Mouse (Mus musculus) intestine, embryonic 16.5 days (tissue): ENCODE results near the gene Pced1b. TPM values are rescaled to one million over a fixed set of nuclear protein-coding genes. Genes with fewer than 3 reads are reported as not detected.

ENCODE experiments used
- ATAC-seq: fragments of 200-750 bp; cut with Nextera tagmentation; 2 replicates; pipeline ENCODE4 v1.8.0; 2017; ENCODE audit warnings: moderate TSS enrichment, moderate library complexity
- H3K27ac ChIP-seq: fragments of 300-500 bp; sonication (generic); 2 replicates; pipeline ENCODE4 v1.5.1; 2014; ENCODE audit warnings: mild to moderate bottlenecking, low read length
- H3K27me3 ChIP-seq: fragments of 300-500 bp; sonication (generic); replicated peaks from 2 replicates; pipeline ENCODE4 v1.6.1; 2014; ENCODE audit warnings: low read length, control low read depth, mixed read lengths; ENCODE audit not compliant: control insufficient read depth, insufficient read depth
- H3K36me3 ChIP-seq: fragments of 300-500 bp; sonication (generic); 2 replicates; pipeline ENCODE4 v1.6.1; 2014; ENCODE audit warnings: low read length, control low read depth; ENCODE audit not compliant: control insufficient read depth, insufficient read depth
- H3K4me1 ChIP-seq: fragments of 300-500 bp; sonication (generic); 2 replicates; pipeline ENCODE4 v1.6.1; 2014; ENCODE audit warnings: low read length, control low read depth, mixed read lengths; ENCODE audit not compliant: control insufficient read depth, insufficient read depth
- H3K4me2 ChIP-seq: fragments of 300-500 bp; sonication (generic); 2 replicates; pipeline ENCODE4 v1.6.1; 2014; ENCODE audit warnings: low read depth, low read length, control low read depth
- H3K4me3 ChIP-seq: fragments of 300-500 bp; sonication (generic); 2 replicates; pipeline ENCODE4 v1.5.1; 2014; ENCODE audit warnings: mild to moderate bottlenecking, low read length
- H3K9ac ChIP-seq: fragments of 300-500 bp; sonication (generic); 2 replicates; pipeline ENCODE4 v1.6.1; 2014; ENCODE audit warnings: low read depth, low read length
- H3K9me3 ChIP-seq: fragments of 300-500 bp; sonication (generic); 2 replicates; pipeline ENCODE4 v1.6.1; 2016; ENCODE audit warnings: low read length, control low read depth; ENCODE audit not compliant: control insufficient read depth
- WGBS: fragments of 180-500 bp; shearing (Covaris S2); extraction: QIAGEN DNeasy Blood & Tissue Kit; methylation state at CpG from one replicate; pipeline ENCODE4 v1.1.7; 2014; 5-methylcytosine and 5-hydroxymethylcytosine counted together
- polyA plus RNA-seq: library from polyadenylated mRNA; unstranded; fragments of >200 nt; fragmentation: Nextera tagmentation; extraction: Ambion mirVana; gene quantifications from 2 replicates; pipeline ENCODE4 v1.2.1, GENCODE M21; 2015

The Pced1b gene
- polyA plus RNA-seq, 1 experiment from 2014 or later = 3.6 TPM

DNA sequence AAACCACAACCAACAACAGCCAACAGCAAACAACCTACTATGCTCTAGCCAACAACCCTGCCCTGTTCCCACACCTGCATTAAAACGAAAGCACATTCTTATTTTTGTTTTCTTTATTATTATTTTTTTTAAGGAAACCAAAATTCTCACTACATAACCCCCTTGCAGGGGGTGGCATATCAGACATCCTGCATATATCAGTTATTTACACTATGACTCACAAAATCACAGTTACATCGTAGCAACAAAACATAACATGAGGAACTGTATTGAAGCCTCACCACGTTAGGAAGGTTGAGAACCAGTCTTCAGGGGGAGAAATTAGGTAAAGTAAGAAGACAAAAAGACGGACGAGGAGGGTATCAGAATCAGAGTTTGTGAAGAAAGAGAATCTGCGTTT, 159.2 kb downstream of the Pced1b start:
- Histone ChIP-seq H3K4me2 (no peak overlapping the region), H3K27ac (no peak overlapping the region), H3K4me3 (no peak overlapping the region), H3K27me3 (no peaks in the 10 kb centered on the region), H3K4me1 (no peaks in the 10 kb centered on the region), H3K9me3 (no peaks in the 10 kb centered on the region), H3K9ac (no peak overlapping the region), H3K36me3 (no peaks in the 10 kb centered on the region)
- no peak for ATAC-seq
- WGBS = 88% methylated on average over 6 of the region's 6 CpGs

GRCm38 (mm10) chr15:97407496-97408454, 160.9 kb downstream of the Pced1b start:
- H3K36me3 ChIP-seq = no peaks in the 10 kb centered on the region
- no peak for ATAC-seq
- 56% methylated on average over 17 of the region's 17 CpGs for WGBS
- H3K4me1 ChIP-seq = no peaks in the 10 kb centered on the region
- no peaks in the 10 kb centered on the region for H3K27me3 ChIP-seq
- no peaks in the 10 kb centered on the region for H3K9me3 ChIP-seq
- no peak overlapping the region for H3K27ac ChIP-seq
- H3K4me3 ChIP-seq = no peak overlapping the region
- 0 out of 2 replicates have a peak overlapping the region, but pooled peaks have one; percentile 0 for H3K4me2 ChIP-seq
- H3K9ac ChIP-seq = no peak overlapping the region

GRCm38 (mm10) chr15:97411136-97411535, 164.2 kb downstream of the Pced1b start:
- Histone ChIP-seq H3K27me3 (no peaks in the 10 kb centered on the region), H3K4me3 (no peak overlapping the region), H3K4me1 (0 out of 2 replicates have a peak, but pooled peaks cover 2% of the 10 kb centered on the region), H3K27ac (no peak overlapping the region), H3K9ac (no peak overlapping the region), H3K9me3 (no peaks in the 10 kb centered on the region), H3K36me3 (no peaks in the 10 kb centered on the region), H3K4me2 (no peak overlapping the region)
- 91% methylated on average over 2 of the region's 2 CpGs for whole genome bisulfite sequencing
- no peak for ATAC-seq

DNA sequence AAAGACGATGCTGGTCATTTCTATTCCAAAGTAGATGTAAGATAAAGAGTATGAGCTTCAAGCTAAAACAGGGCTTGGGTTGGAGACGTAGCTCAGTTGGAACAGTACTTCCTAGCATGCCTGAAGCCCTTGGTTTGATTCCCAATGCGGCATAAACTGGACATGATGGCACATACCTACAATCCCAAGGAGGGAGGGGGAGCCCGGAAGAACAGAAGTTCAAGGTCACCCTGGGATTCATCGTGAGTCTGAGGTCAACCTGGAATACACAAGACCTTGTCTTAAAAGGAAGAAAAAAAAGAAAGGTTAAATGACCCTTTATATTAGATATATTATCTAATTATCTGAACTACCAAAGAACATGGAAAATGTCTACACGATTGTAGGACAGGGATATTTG, 164.8 kb downstream of the Pced1b start:
- 93% methylated on average over 6 of the region's 6 CpGs for WGBS
- Histone ChIP-seq H3K4me2 (no peak overlapping the region), H3K9me3 (no peaks in the 10 kb centered on the region), H3K27me3 (no peaks in the 10 kb centered on the region), H3K27ac (no peak overlapping the region), H3K36me3 (no peaks in the 10 kb centered on the region), H3K4me3 (no peak overlapping the region), H3K9ac (no peak overlapping the region), H3K4me1 (0 out of 2 replicates have a peak, but pooled peaks cover 2% of the 10 kb centered on the region)
- ATAC-seq = no peak

- ATAC-seq = no peak
- H3K27me3 ChIP-seq = no peaks in the 10 kb centered on the region
- H3K27ac ChIP-seq = no peak overlapping the region
- H3K36me3 ChIP-seq = no peaks in the 10 kb centered on the region
- 0 out of 2 replicates have a peak, but pooled peaks cover 2% of the 10 kb centered on the region for H3K4me1 ChIP-seq
- no peak overlapping the region for H3K4me3 ChIP-seq
- no peak overlapping the region for H3K4me2 ChIP-seq
- H3K9me3 ChIP-seq = no peaks in the 10 kb centered on the region
- no peak overlapping the region for H3K9ac ChIP-seq
- 81% methylated on average over 8 of the region's 8 CpGs for WGBS
Measured at GRCm38 (mm10) chr15:97412308-97412707, 165.4 kb downstream of the Pced1b start.

DNA sequence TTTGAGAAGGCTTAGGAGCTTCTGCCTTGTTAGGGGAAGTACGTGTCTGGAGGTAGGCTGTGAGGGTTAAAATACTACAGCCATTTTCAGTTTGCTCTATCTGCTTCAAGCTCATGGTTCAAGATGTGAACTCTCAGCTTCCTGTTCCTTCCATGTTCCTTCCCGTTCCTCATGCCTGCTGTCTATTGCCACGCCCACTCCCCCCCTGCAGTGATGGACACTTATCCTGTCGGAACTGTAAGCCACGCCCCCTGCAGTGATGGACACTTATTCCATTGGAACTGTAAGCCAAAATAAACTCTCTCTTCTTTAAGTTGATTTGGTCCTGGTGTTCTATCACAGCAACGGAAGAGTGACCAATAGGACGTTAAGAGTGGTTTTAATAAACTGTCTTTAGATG, 166.0 kb downstream of the Pced1b start:
- no peak for ATAC-seq
- no peaks in the 10 kb centered on the region for H3K36me3 ChIP-seq
- H3K4me3 ChIP-seq = no peak overlapping the region
- no peak overlapping the region for H3K4me2 ChIP-seq
- no peaks in the 10 kb centered on the region for H3K27me3 ChIP-seq
- no peak overlapping the region for H3K9ac ChIP-seq
- WGBS = 87% methylated on average over 7 of the region's 7 CpGs
- no peak overlapping the region for H3K27ac ChIP-seq
- 0 out of 2 replicates have a peak, but pooled peaks cover 2% of the 10 kb centered on the region for H3K4me1 ChIP-seq
- H3K9me3 ChIP-seq = no peaks in the 10 kb centered on the region

DNA sequence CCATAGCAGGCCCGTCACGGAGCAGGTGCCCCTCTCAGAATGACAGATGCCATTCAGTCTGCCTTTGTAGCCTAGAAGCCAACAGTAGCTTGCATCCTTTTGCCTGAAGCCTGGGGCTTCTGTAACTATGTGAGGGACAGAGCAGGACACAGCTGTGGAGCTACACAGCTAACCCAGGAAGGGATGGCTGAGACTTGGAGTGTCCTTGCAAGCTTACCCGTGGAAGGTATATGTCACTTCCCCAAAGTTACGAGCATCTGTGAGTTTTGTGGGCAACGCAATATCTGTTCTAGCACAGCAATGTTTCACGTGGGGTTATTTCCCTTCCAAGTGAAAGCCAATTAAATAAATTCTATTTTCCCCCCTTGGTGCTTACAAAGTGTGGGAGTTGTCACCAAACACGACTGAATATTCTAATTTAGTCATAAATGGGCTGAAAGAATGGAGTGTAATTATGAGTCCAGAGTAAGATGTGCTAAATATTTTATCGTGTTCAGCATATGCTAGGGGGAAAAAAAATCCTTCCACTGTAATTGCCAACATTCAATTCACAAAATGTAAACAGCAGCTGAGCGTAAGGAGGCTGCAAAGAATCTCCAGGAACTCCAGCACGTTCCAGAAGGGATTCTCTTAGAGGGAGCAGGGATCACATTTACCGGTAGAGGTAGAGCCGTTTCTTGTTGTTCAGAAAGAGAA, 168.0 kb downstream of the Pced1b start:
- H3K4me3 ChIP-seq = no peak overlapping the region
- no peak overlapping the region for H3K4me2 ChIP-seq
- H3K9me3 ChIP-seq = no peaks in the 10 kb centered on the region
- WGBS = 61% methylated on average over 12 of the region's 12 CpGs
- 0 out of 2 replicates have a peak overlapping the region, but pooled peaks have one; percentile 23 for H3K27ac ChIP-seq
- H3K4me1 ChIP-seq = 0 out of 2 replicates have a peak, but pooled peaks cover 2% of the 10 kb centered on the region
- H3K36me3 ChIP-seq = no peaks in the 10 kb centered on the region
- no peaks in the 10 kb centered on the region for H3K27me3 ChIP-seq
- no peak overlapping the region for H3K9ac ChIP-seq
- no peak for ATAC-seq

DNA sequence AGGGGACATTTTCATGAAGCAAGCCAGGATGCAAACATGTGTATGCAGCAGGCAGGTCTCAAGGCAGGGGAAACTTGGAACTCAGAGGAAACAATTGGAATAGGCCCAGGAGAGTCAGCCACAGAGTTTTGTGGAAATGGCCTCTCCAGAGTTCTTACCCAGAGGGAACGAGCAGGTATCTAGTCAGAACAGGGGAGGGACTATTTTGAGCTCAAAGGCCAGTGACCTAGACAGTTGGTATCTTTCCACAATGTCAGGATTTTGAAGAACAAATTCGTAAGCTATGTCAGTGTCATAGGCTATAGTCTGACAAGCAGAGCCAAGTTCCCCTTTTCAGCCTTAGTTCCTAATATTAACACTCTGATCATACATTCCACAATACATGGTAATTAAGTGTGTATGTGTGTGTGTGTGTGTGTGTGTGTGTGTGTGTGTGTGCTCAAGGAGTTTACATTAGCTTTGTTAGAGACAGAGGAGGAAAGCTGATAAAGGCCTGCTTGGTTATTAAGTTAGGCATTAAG, 168.6 kb downstream of the Pced1b start:
- Histone ChIP-seq H3K36me3 (no peaks in the 10 kb centered on the region), H3K4me3 (no peak overlapping the region), H3K4me1 (0 out of 2 replicates have a peak, but pooled peaks cover 2% of the 10 kb centered on the region), H3K4me2 (no peak overlapping the region), H3K27ac (no peak overlapping the region), H3K9me3 (no peaks in the 10 kb centered on the region), H3K27me3 (no peaks in the 10 kb centered on the region), H3K9ac (no peak overlapping the region)
- ATAC-seq = no peak
- WGBS = 52% methylated on average over 2 of the region's 2 CpGs

DNA sequence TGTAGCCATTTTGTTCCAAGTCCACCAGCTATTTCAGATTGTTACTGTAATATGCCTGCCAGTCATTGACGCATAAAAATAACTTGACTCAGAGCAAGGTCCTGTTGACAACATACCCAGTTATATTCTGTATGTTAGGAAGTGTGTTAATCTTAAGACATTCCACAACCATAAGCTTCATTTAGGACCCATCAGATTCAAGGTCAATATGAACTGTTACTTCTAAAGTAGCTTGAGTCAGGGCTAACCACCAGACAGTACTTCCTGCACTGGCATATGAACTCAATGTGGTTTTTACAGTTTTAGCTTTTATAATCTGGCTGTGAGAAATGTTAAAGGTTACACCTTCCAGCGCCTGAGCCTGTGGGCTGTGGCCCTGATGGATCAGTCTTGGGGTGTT, 173.4 kb downstream of the Pced1b start:
- H3K4me2 ChIP-seq = no peak overlapping the region
- no peak overlapping the region for H3K27ac ChIP-seq
- no peak overlapping the region for H3K9ac ChIP-seq
- H3K9me3 ChIP-seq = no peaks in the 10 kb centered on the region
- no peak overlapping the region for H3K4me3 ChIP-seq
- H3K36me3 ChIP-seq = no peaks in the 10 kb centered on the region
- H3K27me3 ChIP-seq = no peaks in the 10 kb centered on the region
- H3K4me1 ChIP-seq = 0 out of 2 replicates have a peak, but pooled peaks cover under 1% of the 10 kb centered on the region
- WGBS = 93% methylated on average over 2 of the region's 2 CpGs
- no peak for ATAC-seq
